Mouse (Mus musculus): ENCODE results near the gene Ifnar2. TPM values are rescaled to one million over a fixed set of nuclear protein-coding genes. Genes with fewer than 3 reads are reported as not detected.

Gene Ifnar2
- total RNA-seq, 2 experiments from 2014 or later: 78.4 TPM

Other genes starting within 250 kb of the Ifnar2 start
- not detected for gene Olig2, start 147.3 kb upstream of the Ifnar2 start, total RNA-seq (2021)
- 1 to 10 TPM in 1 of 2 experiments, under 1 TPM in 1; 0.75 to 1.6 TPM for gene Olig1, start 103.0 kb upstream of the Ifnar2 start, total RNA-seq (2021)
- gene Gm21970, start 18.9 kb downstream of the Ifnar2 start, total RNA-seq (2021): not detected
- 10 to 100 TPM; 75.4 to 78.8 TPM for gene Il10rb, start 33.4 kb downstream of the Ifnar2 start, total RNA-seq (2021)
- gene Ifnar1, start 112.5 kb downstream of the Ifnar2 start, total RNA-seq (2021): 10 to 100 TPM; 71.2 to 85.3 TPM
- gene Ifngr2, start 174.3 kb downstream of the Ifnar2 start, total RNA-seq (2021): 10 to 100 TPM; 27.5 to 31.9 TPM
- gene Tmem50b, start 225.0 kb downstream of the Ifnar2 start, total RNA-seq (2021): 10 to 100 TPM; 33.8 to 38.3 TPM
- 10 to 100 TPM; 10.9 to 15.4 TPM for gene Dnajc28, start 246.2 kb downstream of the Ifnar2 start, total RNA-seq (2021)

Measured in adrenal gland, postnatal 10 days (tissue).